8 mouse cellular contexts compared by ENCODE assay signal in genomic region chr6:71272316-71272741, GRCm38 (mm10). TPM values are rescaled to one million over a fixed set of nuclear protein-coding genes. Genes with fewer than 3 reads are reported as not detected.
A peak's percentile ranks its signal among the peaks of the same experiment; 100 is the strongest.
DNase-seq lines count a peak whose midpoint lies in the region; ATAC-seq and TF ChIP-seq lines count a peak whose summit lies in the region.

No protein-coding gene starts in this region.

- peak overlapping the region; percentile 97 for H3K27ac ChIP-seq in heart, embryonic 13.5 days (replicated peaks)
- H3K27ac ChIP-seq in embryonic fibroblast, embryonic 13.5 days (ENCODE audit: insufficient read depth, low read length): peak overlapping the region; percentile 88
- peak overlapping the region; percentile 99 for H3K27ac ChIP-seq in kidney, postnatal 0 days
- H3K27ac ChIP-seq in neural tube, embryonic 11.5 days (ENCODE audit: low read depth, low read length): peak overlapping the region; percentile 92

- intact Hi-C loops in heart, postnatal 25 days (cut with DNase I): loop anchor here (2.0 to 10.0 kb wide), 3 partner anchors 20 to 360 kb away; partner anchors contain the start of genes Kdm3a and Rnf103
- intact Hi-C loops in left cerebral cortex, postnatal 4 days (cut with DNase I): no loop called here

- under 1% methylated on average over 11 of the region's 11 CpGs for WGBS in heart, embryonic 13.5 days
- WGBS in kidney, postnatal 0 days: 1% methylated on average over 11 of the region's 11 CpGs
- WGBS in neural tube, embryonic 11.5 days: under 1% methylated on average over 11 of the region's 11 CpGs

- peak overlapping the region; percentile 86 for H3K4me2 ChIP-seq in heart, embryonic 13.5 days
- H3K4me2 ChIP-seq in kidney, postnatal 0 days (ENCODE audit: low read length): peak overlapping the region; percentile 71
- H3K4me2 ChIP-seq in neural tube, embryonic 11.5 days (ENCODE audit: low read depth): peak overlapping the region; percentile 62

- ATAC-seq in heart, embryonic 13.5 days (ENCODE audit: extremely low read depth, insufficient number of reproducible peaks, low FRiP score, low TSS enrichment): no peak
- ATAC-seq in G1E (ENCODE audit: extremely low read depth, insufficient number of reproducible peaks, low FRiP score, poor library complexity, severe bottlenecking): no peak
- ATAC-seq in kidney, postnatal 0 days (replicated peaks; ENCODE audit: low FRiP score, low read depth): no peak
- ATAC-seq in neural tube, embryonic 11.5 days (ENCODE audit: insufficient read depth, low FRiP score, low TSS enrichment): no peak; the same call in 1 of the 2 replicates

- no peaks in the 10 kb centered on the region for H3K9me3 ChIP-seq in heart, embryonic 13.5 days
- no peaks in the 10 kb centered on the region for H3K9me3 ChIP-seq in G1E (replicated peaks)
- no peaks in the 10 kb centered on the region for H3K9me3 ChIP-seq in kidney, postnatal 0 days (replicated peaks; ENCODE audit: low read length)
- H3K9me3 ChIP-seq in neural tube, embryonic 11.5 days (ENCODE audit: control insufficient read depth, low read length): no peaks in the 10 kb centered on the region

- H3K4me1 ChIP-seq in heart, embryonic 13.5 days: peaks cover 45% of the 10 kb centered on the region
- H3K4me1 ChIP-seq in G1E (ENCODE audit: insufficient read depth, low read depth, low read length): peaks cover 42% of the 10 kb centered on the region
- H3K4me1 ChIP-seq in embryonic fibroblast, embryonic 13.5 days (ENCODE audit: control insufficient read depth, insufficient read depth, low read length): peaks cover 3% of the 10 kb centered on the region
- peaks cover 5% of the 10 kb centered on the region; the same call in 1 of the 2 replicates for H3K4me1 ChIP-seq in kidney, postnatal 0 days (replicated peaks; ENCODE audit: insufficient read depth, low read length)
- H3K4me1 ChIP-seq in neural tube, embryonic 11.5 days (ENCODE audit: control insufficient read depth, insufficient read depth, low read length): 0 out of 2 replicates have a peak, but pooled peaks cover 3% of the 10 kb centered on the region

- TF ChIP-seq POLR2A in embryonic fibroblast, embryonic 13.5 days (IDR thresholded peaks at IDR 0.05; ENCODE audit: low read depth, low read length): peak; percentile 15; the same call in 1 of the 2 replicates

- no peak for TF ChIP-seq CTCF in G1E (IDR thresholded peaks at IDR 0.05; ENCODE audit: low read depth, low read length)
- no peak for TF ChIP-seq CTCF in embryonic fibroblast, embryonic 13.5 days (IDR thresholded peaks at IDR 0.05; ENCODE audit: borderline replicate concordance, insufficient read depth, low read length)
- TF ChIP-seq CTCF in kidney, postnatal 0 days (IDR thresholded peaks at IDR 0.05; ENCODE audit: low read depth): no peak

- H3K4me3 ChIP-seq in heart, embryonic 13.5 days: peak overlapping the region; percentile 78
- H3K4me3 ChIP-seq in G1E (ENCODE audit: low read depth, low read length): peak overlapping the region; percentile 95
- H3K4me3 ChIP-seq in embryonic fibroblast, embryonic 13.5 days (ENCODE audit: insufficient read depth, low read length): peak overlapping the region; percentile 95
- H3K4me3 ChIP-seq in kidney, postnatal 0 days (replicated peaks; ENCODE audit: low read depth, low read length): peak overlapping the region; percentile 89
- peak overlapping the region; percentile 83 for H3K4me3 ChIP-seq in neural tube, embryonic 11.5 days (ENCODE audit: low read depth, low read length)

- no peak for DNase-seq in heart, postnatal 25 days (ENCODE audit: low spot score)
- DNase-seq in G1E (ENCODE audit: low spot score): no peak
- DNase-seq in kidney, postnatal 0 days (ENCODE audit: low spot score): peak; percentile 67
- no peak for DNase-seq in neural tube, embryonic 11.5 days (ENCODE audit: low spot score)
- DNase-seq in ovary, postnatal 10 days (ENCODE audit: low spot score): no peak
- no peak for DNase-seq in left cerebral cortex, postnatal 4 days

- H3K27me3 ChIP-seq in heart, embryonic 13.5 days (replicated peaks): no peaks in the 10 kb centered on the region
- no peaks in the 10 kb centered on the region for H3K27me3 ChIP-seq in G1E (ENCODE audit: insufficient read depth, low read length)
- H3K27me3 ChIP-seq in kidney, postnatal 0 days (ENCODE audit: insufficient read depth, low read length): no peaks in the 10 kb centered on the region
- H3K27me3 ChIP-seq in neural tube, embryonic 11.5 days (ENCODE audit: control insufficient read depth, insufficient read depth, low read length): no peaks in the 10 kb centered on the region

- H3K9ac ChIP-seq in heart, embryonic 13.5 days: peak overlapping the region; percentile 95
- H3K9ac ChIP-seq in kidney, postnatal 0 days (ENCODE audit: low read depth, low read length): peak overlapping the region; percentile 95
- peak overlapping the region; percentile 94 for H3K9ac ChIP-seq in neural tube, embryonic 11.5 days (ENCODE audit: low read length)

- no peaks in the 10 kb centered on the region for H3K36me3 ChIP-seq in heart, embryonic 13.5 days
- H3K36me3 ChIP-seq in G1E (replicated peaks): peaks cover 6% of the 10 kb centered on the region
- no peaks in the 10 kb centered on the region for H3K36me3 ChIP-seq in kidney, postnatal 0 days (ENCODE audit: insufficient read depth, low read length)
- H3K36me3 ChIP-seq in neural tube, embryonic 11.5 days (ENCODE audit: control insufficient read depth, insufficient read depth, low read length): no peaks in the 10 kb centered on the region

RNA-seq across cellular contexts. Expression of gene Krcc1, which starts 0.9 kb away (rescaled TPM):
- polyA plus RNA-seq in heart, embryonic 13.5 days (2015; fragmentation: Nextera tagmentation; extraction: Ambion mirVana): 48.5 and 57.4 TPM in 2 replicates
- total RNA-seq in heart, postnatal 25 days (2021): 10 to 100 TPM; 54.6 to 54.9 TPM
- total RNA-seq in G1E (2014; fragmentation: Nextera tagmentation) (85.5 and 90.2 TPM in 2 replicates), G1E (2017) (113 and 123 TPM in 2 replicates)
- 50.1 and 64.3 TPM in 2 replicates for polyA plus RNA-seq in G1E (2012)
- polyA plus RNA-seq in embryonic fibroblast, embryonic 13.5 days (2011; ENCODE audit: insufficient read length, low read depth, missing spikeins): 85.8 and 87.1 TPM in 2 replicates
- 90.7 and 93.1 TPM in 2 replicates for polyA plus RNA-seq in kidney, postnatal 0 days (2015; fragmentation: Nextera tagmentation; extraction: Ambion mirVana)
- 34.4 and 35.3 TPM in 2 replicates for polyA plus RNA-seq in neural tube, embryonic 11.5 days (2014; fragmentation: Nextera tagmentation; extraction: Ambion mirVana)
- 10 to 100 TPM; 11.0 to 12.2 TPM for total RNA-seq in left cerebral cortex, postnatal 4 days (2021)

RNA-seq across cellular contexts. Expression of gene Smyd1, which starts 49.7 kb away (rescaled TPM):
- 90.5 and 93.4 TPM in 2 replicates for polyA plus RNA-seq in heart, embryonic 13.5 days (2015; fragmentation: Nextera tagmentation; extraction: Ambion mirVana)
- 100 to 1,000 TPM; 375 to 394 TPM for total RNA-seq in heart, postnatal 25 days (2021)
- total RNA-seq in G1E (2014; fragmentation: Nextera tagmentation) (not detected in 2 replicates), G1E (2017) (0.16 and 0.64 TPM in 2 replicates)
- polyA plus RNA-seq in G1E (2012): not detected in 2 replicates
- polyA plus RNA-seq in embryonic fibroblast, embryonic 13.5 days (2011; ENCODE audit: insufficient read length, low read depth, missing spikeins): 0.38 TPM in 1 of 2 replicates, not detected in the other
- polyA plus RNA-seq in kidney, postnatal 0 days (2015; fragmentation: Nextera tagmentation; extraction: Ambion mirVana): 0.12 and 0.36 TPM in 2 replicates
- 4.6 and 5.5 TPM in 2 replicates for polyA plus RNA-seq in neural tube, embryonic 11.5 days (2014; fragmentation: Nextera tagmentation; extraction: Ambion mirVana)
- total RNA-seq in left cerebral cortex, postnatal 4 days (2021): 1 to 10 TPM; 1.8 to 2.3 TPM

RNA-seq across cellular contexts. Expression of gene Cd8b1, which starts 50.3 kb away (rescaled TPM):
- polyA plus RNA-seq in heart, embryonic 13.5 days (2015; fragmentation: Nextera tagmentation; extraction: Ambion mirVana): 0.12 TPM in 1 of 2 replicates, not detected in the other
- total RNA-seq in heart, postnatal 25 days (2021): not detected
- total RNA-seq in G1E (2014; fragmentation: Nextera tagmentation) (not detected in 2 replicates), G1E (2017) (0.11 and 0.23 TPM in 2 replicates)
- polyA plus RNA-seq in G1E (2012): not detected in 2 replicates
- polyA plus RNA-seq in embryonic fibroblast, embryonic 13.5 days (2011; ENCODE audit: insufficient read length, low read depth, missing spikeins): not detected in 2 replicates
- 0.12 TPM in 1 of 2 replicates, not detected in the other for polyA plus RNA-seq in kidney, postnatal 0 days (2015; fragmentation: Nextera tagmentation; extraction: Ambion mirVana)
- polyA plus RNA-seq in neural tube, embryonic 11.5 days (2014; fragmentation: Nextera tagmentation; extraction: Ambion mirVana): not detected in 2 replicates
- total RNA-seq in left cerebral cortex, postnatal 4 days (2021): not detected

Comparison
In these comparisons a context has a peak if more than half of its experiments do, and no peak if none do; other contexts are left out.
1. RNA of gene Smyd1, which starts 49.7 kb away (polyA plus RNA-seq): 90.5 to 93.4 TPM in heart, embryonic 13.5 days; 4.6 to 5.5 TPM in neural tube, embryonic 11.5 days, 0.12 to 0.36 TPM in kidney, postnatal 0 days, not detected in G1E and 0.38 TPM in embryonic fibroblast, embryonic 13.5 days; every median in the first group is over 10 times any median in the second.
2. Peak in every context shown above with its lines, with median percentiles within 50 percentile points of each other: H3K27ac ChIP-seq, H3K4me2 ChIP-seq, H3K4me3 ChIP-seq and H3K9ac ChIP-seq.